Mouse (Mus musculus) v-Abl transformed pro-B cells (cell line): ENCODE data around the gene Abhd13.

Experiments
- in situ Hi-C, 2 experiments: fragments of 400-800 bp; cut with MboI; formaldehyde crosslinking; loops; one replicate each; pipeline ENCODE4 v1.15.1; 2025; ENCODE audit not compliant: unreplicated experiment in 2 of 2

Abhd13 gene

DNA sequence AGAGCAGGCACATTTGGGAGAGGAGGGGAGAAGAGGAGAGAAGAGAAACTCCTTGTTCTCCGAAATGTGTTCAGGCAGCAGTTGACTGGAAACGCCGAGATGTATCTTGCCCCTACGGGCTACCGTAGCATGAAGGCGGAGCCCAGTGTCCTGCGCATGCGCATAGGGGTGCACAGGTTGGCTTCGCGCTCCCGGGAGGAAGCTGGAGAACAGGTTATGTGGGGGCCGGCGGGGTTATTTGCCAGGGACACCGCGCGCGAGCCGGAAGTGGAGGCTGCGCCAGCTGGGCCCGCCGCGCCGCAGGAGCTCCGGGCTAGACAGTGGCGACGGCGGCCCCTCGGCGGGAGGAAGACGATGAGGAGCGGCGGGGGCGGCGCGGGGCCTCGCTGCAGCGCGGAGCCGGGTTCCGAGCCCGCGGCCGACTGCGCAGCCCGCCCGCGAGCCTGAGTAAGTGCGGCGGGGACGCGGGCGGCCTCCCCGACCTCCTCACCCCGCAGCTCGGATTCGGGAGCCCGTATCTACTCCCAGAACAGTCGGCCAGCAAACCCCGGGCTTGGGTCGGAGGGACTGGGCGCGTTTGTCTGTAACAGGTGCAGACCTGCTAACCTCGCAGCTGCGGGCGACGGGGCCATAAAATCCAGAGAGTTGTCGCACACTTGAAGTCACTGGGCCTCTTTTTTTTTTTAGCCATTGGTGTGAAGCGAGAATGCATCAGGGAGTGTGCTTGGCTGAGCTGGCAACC is at the start of gene Abhd13, which contains the start of gene Lig4:
Gene Abhd13 (plus strand): TSS at position 135 of the 742 bp plus-strand sequence.
Gene Lig4 (minus strand): TSS at position 114 of the 742 bp plus-strand sequence.
- in situ Hi-C loops = loop anchor here (10.0 to 25.0 kb wide), 6 partner anchors 435 to 1785 kb away; partner anchors contain the start of gene Arglu1 (in 1 of the 2)

DNA sequence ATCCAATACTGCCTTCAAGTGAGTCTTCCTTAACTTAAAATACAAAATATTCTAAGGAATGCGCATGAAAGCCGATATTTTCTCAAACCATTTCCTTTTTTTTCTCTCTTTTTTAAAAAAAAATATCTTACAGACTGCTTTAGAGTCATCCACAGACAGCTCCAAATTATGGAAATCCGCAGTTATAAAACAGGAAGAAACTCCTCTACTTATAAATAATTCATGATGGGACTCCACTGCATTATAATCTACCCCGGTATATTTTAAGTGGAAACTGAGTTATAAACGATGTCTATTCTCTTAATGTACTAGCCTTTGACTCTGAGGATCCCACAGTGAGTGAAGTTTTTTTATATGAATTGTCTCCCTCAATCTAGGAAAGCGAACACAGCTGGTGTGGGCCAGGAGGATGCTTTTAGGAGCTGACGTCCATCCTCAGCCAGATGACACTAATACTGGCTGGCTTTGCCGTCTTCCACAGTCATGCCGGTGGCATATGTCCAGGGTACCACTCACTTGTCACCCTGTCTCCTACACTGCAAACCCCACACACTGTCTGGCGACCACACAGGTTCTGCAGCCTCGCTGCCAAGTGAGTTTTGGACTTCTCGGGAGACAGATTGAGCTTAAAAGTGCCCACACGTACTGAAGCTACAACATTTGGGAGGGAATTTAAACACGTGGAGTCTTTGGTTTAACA is 47.6 kb upstream of the Abhd13 start:
- in situ Hi-C loops = loop anchor here (5.0 to 10.0 kb wide), 2 partner anchors 695 to 698 kb away; no protein-coding TSS in a partner anchor

DNA sequence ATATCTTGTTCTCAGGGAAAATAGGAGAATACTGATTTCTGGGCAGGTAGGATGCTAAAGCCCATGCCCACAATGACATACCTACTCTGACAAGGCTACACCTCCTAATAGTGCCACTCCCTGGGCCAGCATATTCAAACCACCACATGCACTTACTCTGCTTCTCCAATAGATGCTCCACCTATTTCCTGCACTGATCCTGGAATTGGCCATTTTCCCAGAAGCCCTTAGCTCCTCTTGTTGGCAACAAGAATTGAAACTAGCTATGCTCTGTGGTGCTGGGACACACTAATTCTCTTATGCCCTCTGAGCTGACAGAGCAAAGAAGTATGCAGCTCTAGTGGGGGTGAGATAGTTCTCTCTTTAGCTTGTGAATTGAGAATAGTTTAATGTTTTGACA is 44.8 kb upstream of the Abhd13 start:
- in situ Hi-C loops = loop anchor here (5.0 to 10.0 kb wide), 2 partner anchors 698 to 700 kb away; no protein-coding TSS in a partner anchor

DNA sequence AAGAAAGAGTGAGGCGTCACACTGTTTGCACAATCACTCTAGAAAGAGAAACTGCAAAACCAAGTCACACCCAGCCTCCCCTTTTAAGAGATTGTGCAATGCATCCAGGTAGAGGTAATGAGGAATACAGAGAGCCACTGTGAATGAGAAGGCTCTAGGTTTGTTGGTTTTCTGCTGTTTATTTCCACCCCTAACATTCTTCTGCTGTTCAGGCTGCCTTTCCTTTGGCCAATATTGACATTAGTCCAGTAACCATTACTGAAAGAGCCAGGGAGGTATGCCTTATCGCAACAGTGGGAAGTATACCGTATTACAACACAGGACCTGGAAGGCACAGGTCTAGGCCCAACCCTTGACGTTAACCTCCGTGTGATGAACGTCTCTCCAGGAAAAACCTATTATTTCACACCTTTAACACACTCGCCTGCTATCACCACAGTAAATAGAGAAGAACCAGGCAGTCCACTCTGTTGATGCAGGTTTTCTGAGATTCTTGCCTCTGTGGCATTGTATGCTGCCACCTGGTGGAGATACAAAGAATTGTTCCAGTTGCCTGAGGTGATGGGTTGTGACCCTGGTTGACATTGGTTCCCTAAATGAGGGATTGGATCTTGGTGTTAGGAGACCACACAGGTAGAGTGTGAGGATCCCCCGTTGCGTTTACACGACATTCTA is 42.5 kb upstream of the Abhd13 start:
- in situ Hi-C loops = loop anchor here (5.0 to 10.0 kb wide), 2 partner anchors 700 to 703 kb away; no protein-coding TSS in a partner anchor

DNA sequence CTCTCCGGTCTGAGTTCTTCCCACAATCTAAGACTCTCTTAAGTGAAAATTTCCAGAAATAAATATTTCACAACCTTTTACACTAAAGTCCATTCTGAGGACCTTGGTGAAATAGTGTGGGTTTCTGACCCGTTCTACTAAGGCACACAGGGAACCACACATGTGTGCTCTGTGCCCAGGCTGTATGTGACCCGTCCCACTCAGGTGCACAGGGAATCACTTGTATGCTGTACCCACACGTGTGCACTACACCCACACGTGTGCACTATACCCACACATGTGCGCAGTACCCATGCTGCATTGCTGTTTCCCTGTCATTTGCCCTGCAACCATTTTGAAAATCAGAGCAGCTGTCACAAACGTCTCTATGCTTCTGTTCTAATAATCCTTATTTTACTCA is 41.9 kb upstream of the Abhd13 start:
- in situ Hi-C loops = loop anchor here in 1 of 2 experiments (10.0 kb wide), 1 partner anchor 701 kb away; no protein-coding TSS in a partner anchor

DNA sequence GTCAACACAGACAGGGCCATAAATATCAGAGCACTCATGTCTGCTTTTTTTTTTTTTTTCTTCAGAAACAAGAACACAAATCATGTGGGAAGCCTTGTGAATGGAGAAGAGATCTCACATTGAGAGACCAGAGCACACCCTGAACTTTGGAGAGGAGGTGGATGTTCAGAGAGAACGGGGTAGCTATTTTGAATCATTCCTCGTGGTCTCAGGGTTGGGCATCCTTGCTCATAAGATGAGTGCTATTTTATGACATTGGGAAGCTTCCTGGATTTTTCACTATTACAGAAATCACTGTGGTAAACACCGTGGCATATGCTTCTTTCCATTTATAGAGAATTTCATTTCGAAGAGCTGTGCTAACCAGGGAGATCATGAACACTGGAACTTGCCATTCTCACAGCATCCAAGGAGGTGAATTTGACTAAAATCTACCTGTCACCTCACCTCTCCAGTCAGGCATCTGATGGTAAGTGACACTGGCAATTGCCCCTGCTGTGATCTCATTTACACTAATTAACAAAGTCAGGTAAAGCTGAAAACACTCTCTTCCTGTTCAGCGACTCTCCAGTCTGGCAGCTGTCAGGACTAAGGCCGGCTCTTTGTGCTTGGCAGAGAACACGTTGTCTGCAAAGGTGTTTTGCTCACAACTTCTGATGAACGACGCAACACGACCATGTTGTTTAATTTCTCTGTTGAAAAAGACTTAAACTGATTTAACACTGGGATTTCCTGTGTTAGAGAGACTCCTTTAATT is 28.2 kb upstream of the Abhd13 start:
- in situ Hi-C loops = no loop called here

DNA sequence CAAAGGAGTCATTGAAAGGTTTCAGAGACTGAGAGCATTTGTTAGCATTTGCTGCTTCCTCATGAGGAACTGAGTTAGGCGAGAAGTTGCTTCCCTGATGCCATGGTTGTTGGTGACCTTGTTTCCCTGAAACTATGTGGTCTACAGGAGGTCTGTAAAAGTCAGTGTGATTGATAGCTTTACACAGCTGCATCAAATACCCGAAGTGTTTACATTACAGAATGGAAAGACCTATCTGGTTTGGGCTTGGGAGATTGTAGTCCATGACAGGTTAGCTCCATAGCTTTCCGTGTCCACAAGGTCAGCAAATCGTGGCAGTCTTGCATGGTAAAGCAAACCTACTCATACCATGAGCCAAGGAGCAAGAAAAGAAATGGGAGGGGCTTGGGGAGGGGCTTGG is 19.2 kb upstream of the Abhd13 start:
- in situ Hi-C loops = loop anchor here in 1 of 2 experiments (25.0 kb wide), 1 partner anchor 879 kb away; no protein-coding TSS in a partner anchor

DNA sequence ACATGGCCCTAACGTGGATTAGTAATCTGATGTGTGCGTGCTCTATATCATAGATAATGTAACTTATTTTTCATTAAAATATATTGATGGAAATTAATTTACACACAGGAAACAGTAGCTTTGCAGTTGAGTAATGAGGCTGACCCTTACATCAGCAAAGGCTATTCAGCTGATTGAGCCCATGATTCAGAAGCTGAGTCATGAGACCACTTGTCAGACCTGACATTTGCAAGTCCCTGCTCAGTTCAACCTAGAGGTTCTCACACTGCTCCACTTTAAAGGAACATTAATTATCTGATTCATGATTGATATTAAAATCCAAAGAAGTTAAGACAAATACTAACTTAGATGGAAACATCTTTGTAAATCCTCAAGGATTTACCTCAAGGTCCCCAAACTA is 17.6 kb upstream of the Abhd13 start:
- in situ Hi-C loops = loop anchor here in 1 of 2 experiments (25.0 kb wide), 1 partner anchor 877 kb away; no protein-coding TSS in a partner anchor

DNA sequence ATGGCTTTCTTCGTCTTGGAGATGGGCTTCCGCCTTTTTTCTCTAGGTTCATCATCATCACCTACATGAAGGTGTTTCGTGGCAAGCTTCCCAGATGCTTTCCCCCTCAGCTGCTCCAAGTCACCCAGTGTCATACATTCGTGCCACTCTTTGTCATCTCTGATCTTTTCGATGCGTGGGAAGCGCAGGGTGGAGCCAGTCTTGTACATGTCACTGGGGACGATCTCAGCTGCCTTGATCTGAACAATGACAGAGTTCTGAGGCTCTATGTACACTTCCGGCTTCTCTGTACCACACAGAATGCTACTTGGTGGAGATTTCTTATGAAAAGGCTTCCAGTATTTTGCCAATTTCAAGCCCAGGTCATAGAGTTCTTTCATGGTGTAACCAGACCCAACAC is 5.6 kb upstream of the Abhd13 start:
- in situ Hi-C loops = loop anchor here (10.0 to 25.0 kb wide), 3 partner anchors 865 to 1277 kb away; partner anchors contain the start of gene Arglu1 (in 1 of the 2)

DNA sequence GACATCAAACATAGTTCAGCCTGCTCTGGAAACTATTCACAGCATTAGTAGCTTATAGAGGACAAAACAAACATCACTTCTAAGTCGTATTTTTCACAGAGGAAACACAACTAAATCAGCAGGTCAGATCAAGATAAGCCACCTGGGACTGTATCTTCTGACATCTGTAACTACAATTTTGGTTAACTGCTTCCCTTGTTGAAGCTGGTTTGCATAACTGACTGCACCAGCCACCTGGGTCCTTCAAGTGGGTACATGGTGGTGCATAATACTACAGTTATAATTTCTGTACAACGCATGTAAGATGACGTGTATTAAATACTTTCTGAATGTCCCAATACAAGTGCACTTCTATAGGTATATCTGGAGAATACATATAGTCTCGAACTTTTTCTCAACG is 2.2 kb upstream of the Abhd13 start:
- in situ Hi-C loops = loop anchor here (10.0 to 25.0 kb wide), 6 partner anchors 437 to 1787 kb away; partner anchors contain the start of gene Arglu1 (in 1 of the 2)

DNA sequence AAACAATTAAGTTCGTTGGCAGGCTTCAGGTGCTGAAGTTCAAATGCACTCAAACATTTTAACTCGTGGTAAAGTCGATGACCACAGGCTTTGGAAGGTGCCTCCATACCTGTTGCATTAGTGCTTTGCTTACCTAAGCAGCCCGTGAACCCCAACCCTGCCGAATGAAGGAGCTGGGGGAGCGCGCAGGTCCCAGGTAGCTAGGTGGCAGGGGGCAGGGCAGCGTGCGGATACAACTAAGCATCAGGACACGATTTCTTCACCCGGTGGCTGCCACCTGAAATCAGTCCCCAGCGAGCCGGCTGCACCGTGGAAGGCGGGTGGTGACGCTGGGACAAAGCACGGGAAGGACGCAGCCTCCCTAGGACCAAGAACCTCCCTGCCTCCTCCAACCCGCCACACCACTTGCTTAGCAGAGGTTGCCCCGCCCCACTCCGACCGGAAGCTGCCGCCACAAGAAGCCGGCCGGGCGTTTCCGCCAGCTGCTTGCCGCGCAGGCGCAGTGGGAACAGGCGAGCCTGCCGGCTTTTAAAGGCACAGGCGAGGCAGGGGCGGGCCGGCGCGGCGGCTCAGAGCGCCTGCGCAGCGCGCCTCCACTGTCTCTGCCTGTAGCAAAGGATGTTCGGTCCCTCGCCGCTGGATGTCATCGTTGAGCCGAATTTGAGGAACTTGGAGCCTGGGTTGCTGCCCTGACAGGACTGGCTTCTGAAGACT is 1.5 kb upstream of the Abhd13 start:
- in situ Hi-C loops = loop anchor here (10.0 to 25.0 kb wide), 6 partner anchors 436 to 1786 kb away; partner anchors contain the start of gene Arglu1 (in 1 of the 2)

DNA sequence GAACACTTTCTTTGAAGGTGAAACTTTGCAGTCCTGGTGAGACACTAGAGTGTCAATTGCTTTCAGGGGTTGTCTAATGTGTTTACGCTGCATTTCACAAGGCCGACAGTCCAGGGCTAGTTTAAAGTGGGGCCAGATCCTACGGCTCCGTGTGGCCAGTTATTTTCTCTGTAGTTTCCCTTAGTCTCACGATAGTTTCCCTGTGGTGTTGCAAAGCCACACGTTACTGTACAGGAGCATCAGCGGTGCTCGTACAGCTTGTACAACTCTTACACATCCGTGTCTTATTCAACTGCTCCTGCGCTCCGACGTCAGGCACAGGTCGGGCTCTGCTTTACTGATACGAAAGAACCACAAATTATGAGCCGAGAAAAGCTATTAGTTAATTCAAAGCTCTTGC is 491 bp upstream of the Abhd13 start:
- in situ Hi-C loops = loop anchor here (10.0 to 25.0 kb wide), 6 partner anchors 435 to 1785 kb away; partner anchors contain the start of gene Arglu1 (in 1 of the 2)

DNA sequence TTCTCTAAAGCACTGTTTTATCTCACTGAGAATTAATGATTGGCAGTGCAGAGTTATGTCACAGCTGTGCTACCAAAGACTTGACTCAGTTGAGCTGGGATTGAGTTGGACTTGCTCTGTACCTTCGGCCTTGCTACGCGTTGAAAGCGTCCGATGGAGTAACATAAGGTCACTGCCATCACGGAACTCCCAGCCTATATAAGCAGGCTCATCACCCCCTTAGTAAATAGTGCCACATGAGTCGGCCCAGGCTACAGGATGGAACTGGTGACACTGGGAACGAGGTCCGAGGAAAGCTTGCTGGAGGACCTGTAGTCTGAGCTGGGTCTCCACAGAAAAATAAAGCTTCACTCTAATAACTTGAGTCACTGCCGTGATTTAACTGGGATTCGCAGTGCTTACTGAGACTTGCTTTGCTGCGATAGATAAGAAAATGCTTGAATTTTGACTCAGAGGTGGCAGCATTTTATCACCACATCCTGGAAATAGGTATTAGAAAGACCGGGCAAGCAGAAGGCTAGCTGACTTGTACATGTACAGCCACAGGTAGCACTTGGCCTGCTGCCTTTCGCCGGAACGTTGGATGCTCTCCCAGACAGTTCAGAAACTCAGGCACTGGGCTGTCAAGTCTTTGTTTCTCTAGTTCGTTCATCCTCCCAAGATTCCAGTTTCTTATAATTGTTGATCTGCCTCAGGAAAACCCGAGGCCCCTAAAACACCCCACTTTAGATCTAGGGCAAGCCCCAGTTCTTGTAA is 1.1 kb downstream of the Abhd13 start:
- in situ Hi-C loops = loop anchor here (10.0 to 25.0 kb wide), 6 partner anchors 434 to 1784 kb away; partner anchors contain the start of gene Arglu1 (in 1 of the 2)

DNA sequence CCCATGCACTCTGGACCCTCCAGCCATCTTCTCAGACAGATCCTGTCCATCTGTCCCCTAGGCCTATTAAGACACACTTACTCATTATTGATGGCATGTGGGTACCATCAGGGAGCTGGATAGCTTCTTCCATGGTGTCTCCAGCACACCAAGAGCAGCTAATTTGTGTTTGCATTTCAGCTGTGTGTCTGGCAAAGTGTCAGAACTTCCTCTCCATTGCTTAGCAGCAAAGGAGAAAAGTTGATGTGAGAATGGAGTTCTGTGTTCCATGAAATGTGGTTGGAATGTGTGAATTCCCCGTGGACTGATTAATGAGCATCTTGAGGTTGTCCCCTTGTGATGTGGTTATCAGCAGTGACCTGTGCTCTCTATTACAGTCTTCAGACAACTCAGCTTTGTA is 2.2 kb downstream of the Abhd13 start:
- in situ Hi-C loops = loop anchor here (5.0 to 25.0 kb wide), 7 partner anchors 418 to 1783 kb away; partner anchors contain the start of gene Arglu1 (in 1 of the 2)

DNA sequence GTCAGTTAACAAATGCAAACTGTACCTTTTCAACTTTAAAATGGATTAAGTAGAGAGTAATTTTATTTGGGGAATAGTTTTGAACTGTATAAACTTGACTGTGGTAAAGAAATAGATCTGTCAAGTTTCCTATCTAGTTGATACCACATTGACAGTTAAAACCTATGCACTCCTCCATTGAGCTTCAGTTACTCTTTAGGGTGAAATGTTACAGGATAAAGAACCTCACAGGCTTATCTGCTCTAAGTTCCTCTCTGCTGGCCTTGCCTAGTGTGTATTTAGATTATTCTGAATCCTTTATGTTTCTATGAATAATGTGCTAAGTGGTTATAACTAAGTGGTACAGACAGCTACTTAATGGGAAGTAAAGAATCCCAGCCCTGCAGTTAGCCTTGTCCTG is 2.7 kb downstream of the Abhd13 start:
- in situ Hi-C loops = loop anchor here (5.0 to 25.0 kb wide), 5 partner anchors 417 to 1782 kb away; no protein-coding TSS in a partner anchor

DNA sequence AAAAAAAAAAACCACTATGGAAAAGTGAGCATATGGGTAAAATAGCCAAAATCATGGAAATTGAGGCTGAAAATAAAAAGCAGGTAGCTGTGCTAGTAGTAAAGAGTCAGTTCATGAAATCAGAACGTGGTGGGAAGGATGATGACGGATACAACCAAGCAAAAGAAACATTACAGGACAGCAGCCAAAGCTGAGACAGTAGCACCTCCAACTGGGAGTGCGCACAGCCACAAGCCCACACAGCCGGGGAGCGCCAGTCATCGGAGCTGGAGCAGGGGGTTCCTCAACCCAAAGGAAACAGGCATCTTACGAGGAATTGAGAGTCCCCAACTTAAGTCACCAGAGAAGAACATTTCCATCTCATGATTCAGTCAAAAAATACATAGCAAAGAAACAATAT is 26.6 kb downstream of the Abhd13 start:
- in situ Hi-C loops = no loop called here

DNA sequence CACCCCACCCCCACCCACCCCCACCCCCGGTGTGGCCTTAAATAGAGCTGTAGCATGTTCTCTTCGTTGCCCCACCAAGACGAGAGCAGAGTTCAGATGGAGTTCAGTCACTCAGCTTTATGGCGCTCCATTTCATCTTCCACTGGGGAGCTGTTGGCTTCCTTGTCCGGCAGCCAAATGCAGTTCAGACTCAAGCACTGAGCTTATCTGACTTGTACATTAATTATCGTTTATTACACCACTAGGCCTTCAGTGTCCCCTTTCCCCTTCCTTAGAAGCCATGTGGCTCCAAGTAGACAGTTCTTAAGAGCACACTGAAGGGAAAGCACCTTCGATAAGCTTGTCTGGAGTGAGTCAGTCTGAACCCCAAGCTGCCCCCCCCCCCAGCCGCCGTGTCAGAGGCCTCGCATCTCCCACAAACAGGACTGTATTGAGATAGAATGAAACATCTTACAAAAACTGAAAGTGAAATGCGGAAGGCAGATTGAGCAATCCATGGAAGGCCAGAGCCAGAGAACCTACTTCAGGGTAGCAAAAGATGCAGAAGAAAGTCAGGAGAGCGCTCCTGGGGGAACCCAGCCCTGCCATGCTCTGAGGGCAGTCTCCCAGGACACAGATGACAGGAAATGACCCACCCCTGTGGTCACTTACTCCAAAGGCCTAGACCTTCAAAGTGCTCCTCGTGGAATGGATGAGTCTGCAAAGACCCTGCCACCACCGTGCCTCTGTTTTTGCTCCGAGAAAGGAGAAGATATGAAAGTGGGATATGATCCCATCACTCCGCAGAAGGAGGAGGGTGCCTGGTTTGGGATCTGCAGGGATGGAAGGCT is 28.9 kb downstream of the Abhd13 start, which contains the start of gene Tnfsf13b:
Gene Tnfsf13b (plus strand): TSS at position 312 of the 830 bp plus-strand sequence.
- in situ Hi-C loops = no loop called here
